ENCODE assay signal across 18 mouse cellular contexts in genomic region chr11:45960003-45960402, GRCm38 (mm10). TPM values are rescaled to one million over a fixed set of nuclear protein-coding genes. Genes with fewer than 3 reads are reported as not detected.
DNase-seq lines count a peak whose midpoint lies in the region; ATAC-seq and TF ChIP-seq lines count a peak whose summit lies in the region.
"Had no signal": no experiment of that assay in that cellular context is flagged by ENCODE, and none has a peak within 500 bp of the region (broad histone marks: within the 10 kb centered on the region; RNA-seq: fewer than 3 reads in every experiment).

No protein-coding gene starts in this region.

- DNase-seq in adrenal gland, postnatal 14 days = peak; percentile 15
- no peak for DNase-seq in adrenal gland, postnatal 25 days
- DNase-seq in lung, postnatal 36 days = peak; percentile 20
- DNase-seq in lung, postnatal 0 days (ENCODE audit: low spot score) = no peak
- peak; percentile 65 for DNase-seq in MEL (ENCODE audit: low read depth, low spot score)
- no peak for DNase-seq in stomach, postnatal 0 days (ENCODE audit: low spot score)
- no peak for DNase-seq in cerebellum, adult 2 months
- DNase-seq: cerebellum, adult 8-10 months; forebrain, postnatal 0 days; lung, adult 18-20 months had no signal

- H3K27ac ChIP-seq in lung, postnatal 0 days (ENCODE audit: low read length) = no peak overlapping the region
- no peak overlapping the region for H3K27ac ChIP-seq in MEL (ENCODE audit: control insufficient read depth, low read depth, low read length)
- no peak overlapping the region for H3K27ac ChIP-seq in stomach, postnatal 0 days (replicated peaks)
- H3K27ac ChIP-seq in cerebellum, adult 2 months (ENCODE audit: insufficient read depth, low read length) = no peak overlapping the region
- no peak overlapping the region for H3K27ac ChIP-seq in kidney, embryonic 14.5 days (ENCODE audit: low read depth, low read length)
- H3K27ac ChIP-seq: hindbrain, embryonic 15.5 days; kidney, embryonic 15.5 days; left cerebral cortex, adult 2 months; limb, embryonic 12.5 days; macrophage; neural tube, embryonic 13.5 days had no signal

- 81% methylated on average over 5 of the region's 5 CpGs for WGBS in lung, postnatal 0 days
- 84% methylated on average over 5 of the region's 5 CpGs for WGBS in stomach, postnatal 0 days
- WGBS in cerebellum, adult 2 months = 86% methylated on average over 5 of the region's 5 CpGs
- 83% methylated on average over 5 of the region's 5 CpGs for WGBS in kidney, embryonic 14.5 days

- ATAC-seq in lung, postnatal 0 days = no peak
- ATAC-seq in stomach, postnatal 0 days (ENCODE audit: low FRiP score, low TSS enrichment) = no peak
- no peak for ATAC-seq in kidney, embryonic 14.5 days (ENCODE audit: low FRiP score, low TSS enrichment)
- ATAC-seq: forebrain, postnatal 0 days; midbrain, embryonic 16.5 days had no signal

- no peak for TF ChIP-seq POLR2A in MEL (IDR thresholded peaks at IDR 0.05; ENCODE audit: control insufficient read depth in 1 of 2, insufficient read depth in 1 of 2, low read depth in 1 of 2, low read length in 2 of 2, poor library complexity in 1 of 2)
- TF ChIP-seq POLR2A in cerebellum, adult 2 months (IDR thresholded peaks at IDR 0.05; ENCODE audit: borderline replicate concordance, insufficient read depth, low read length) = no peak

- no peaks in the 10 kb centered on the region for H3K4me1 ChIP-seq in lung, postnatal 0 days (ENCODE audit: insufficient read depth, low read depth, low read length)
- peaks cover 0 to 3% of the 10 kb centered on the region in 2 experiments; a peak in 1 of 4 replicates for H3K4me1 ChIP-seq in MEL (ENCODE audit: control insufficient read depth in 1 of 2, insufficient read depth in 2 of 2, low read length in 2 of 2)
- no peaks in the 10 kb centered on the region for H3K4me1 ChIP-seq in stomach, postnatal 0 days (replicated peaks; ENCODE audit: control insufficient read depth, insufficient read depth)
- no peaks in the 10 kb centered on the region for H3K4me1 ChIP-seq in cerebellum, adult 2 months (ENCODE audit: control insufficient read depth, insufficient read depth, low read length)
- no peaks in the 10 kb centered on the region for H3K4me1 ChIP-seq in kidney, embryonic 14.5 days (ENCODE audit: control insufficient read depth, insufficient read depth, low read length)
- H3K4me1 ChIP-seq: hindbrain, embryonic 15.5 days; limb, embryonic 12.5 days; neural tube, embryonic 13.5 days had no signal

- H3K79me2 ChIP-seq in MEL (ENCODE audit: control insufficient read depth, insufficient read depth, low read length, poor library complexity) = peaks cover 1% of the 10 kb centered on the region; the same call in 1 of the 2 replicates

- no peak overlapping the region for H3K4me3 ChIP-seq in lung, postnatal 0 days (ENCODE audit: low read depth, low read length)
- no peak overlapping the region for H3K4me3 ChIP-seq in MEL (ENCODE audit: control insufficient read depth in 1 of 2, insufficient read depth in 1 of 2, low read depth in 2 of 2, low read length in 2 of 2)
- H3K4me3 ChIP-seq in stomach, postnatal 0 days (ENCODE audit: low read depth, low read length) = no peak overlapping the region
- no peak overlapping the region for H3K4me3 ChIP-seq in cerebellum, adult 2 months (replicated peaks; ENCODE audit: insufficient read depth, low read depth, low read length)
- H3K4me3 ChIP-seq in kidney, embryonic 14.5 days (ENCODE audit: low read length) = no peak overlapping the region
- H3K4me3 ChIP-seq: hindbrain, embryonic 15.5 days; kidney, embryonic 15.5 days; left cerebral cortex, adult 2 months; limb, embryonic 12.5 days; neural tube, embryonic 13.5 days had no signal

- no peak for TF ChIP-seq EP300 in lung, postnatal 0 days (IDR thresholded peaks at IDR 0.05)
- TF ChIP-seq EP300 in MEL (IDR thresholded peaks at IDR 0.05; ENCODE audit: low read depth in 1 of 2, low read length in 2 of 2) = no peak
- TF ChIP-seq EP300 in stomach, postnatal 0 days (optimal IDR thresholded peaks at IDR 0.05) = no peak

- no peak for TF ChIP-seq RAD21 in MEL (IDR thresholded peaks at IDR 0.05; ENCODE audit: low read depth, low read length)

- no peak overlapping the region for H3K4me2 ChIP-seq in lung, postnatal 0 days (replicated peaks; ENCODE audit: low read depth, low read length)
- H3K4me2 ChIP-seq in stomach, postnatal 0 days (replicated peaks; ENCODE audit: low read depth) = no peak overlapping the region
- no peak overlapping the region for H3K4me2 ChIP-seq in kidney, embryonic 14.5 days (replicated peaks; ENCODE audit: low read depth, low read length)
- H3K4me2 ChIP-seq: hindbrain, embryonic 15.5 days; kidney, embryonic 15.5 days; limb, embryonic 12.5 days; neural tube, embryonic 13.5 days had no signal

- H3K36me3 ChIP-seq in lung, postnatal 0 days (ENCODE audit: insufficient read depth, low read length) = no peaks in the 10 kb centered on the region
- no peaks in the 10 kb centered on the region; a peak in 1 of 4 replicates for H3K36me3 ChIP-seq in MEL (ENCODE audit: control insufficient read depth in 1 of 2, insufficient read depth in 2 of 2, low read length in 2 of 2)
- H3K36me3 ChIP-seq in stomach, postnatal 0 days (ENCODE audit: control insufficient read depth, insufficient read depth, low read length) = no peaks in the 10 kb centered on the region
- H3K36me3 ChIP-seq in kidney, embryonic 14.5 days (ENCODE audit: control insufficient read depth, insufficient read depth, low read length) = no peaks in the 10 kb centered on the region
- H3K36me3 ChIP-seq: hindbrain, embryonic 15.5 days; kidney, embryonic 15.5 days; limb, embryonic 12.5 days; neural tube, embryonic 13.5 days had no signal

- H3K9ac ChIP-seq in lung, postnatal 0 days (replicated peaks; ENCODE audit: low read depth) = no peak overlapping the region
- H3K9ac ChIP-seq in MEL (ENCODE audit: control insufficient read depth, low read depth, low read length, poor library complexity, severe bottlenecking) = no peak overlapping the region
- no peak overlapping the region for H3K9ac ChIP-seq in stomach, postnatal 0 days (ENCODE audit: low read length)
- H3K9ac ChIP-seq in kidney, embryonic 14.5 days (ENCODE audit: low read depth, low read length) = no peak overlapping the region
- H3K9ac ChIP-seq: forebrain, postnatal 0 days; hindbrain, embryonic 15.5 days; kidney, embryonic 15.5 days; limb, embryonic 12.5 days; neural tube, embryonic 13.5 days had no signal

- H3K9me3 ChIP-seq in lung, postnatal 0 days (ENCODE audit: low read length) = no peaks in the 10 kb centered on the region
- no peaks in the 10 kb centered on the region for H3K9me3 ChIP-seq in MEL (replicated peaks; ENCODE audit: insufficient read depth, low read length)
- H3K9me3 ChIP-seq in stomach, postnatal 0 days (ENCODE audit: control insufficient read depth, low read length) = no peaks in the 10 kb centered on the region
- H3K9me3 ChIP-seq in kidney, embryonic 14.5 days (ENCODE audit: control insufficient read depth, low read length) = no peaks in the 10 kb centered on the region
- H3K9me3 ChIP-seq: hindbrain, embryonic 15.5 days; kidney, embryonic 15.5 days; limb, embryonic 12.5 days; neural tube, embryonic 13.5 days had no signal

- TF ChIP-seq CTCF in lung, postnatal 0 days (IDR thresholded peaks at IDR 0.05) = no peak; the same call in 1 of the 2 replicates
- TF ChIP-seq CTCF in MEL (IDR thresholded peaks at IDR 0.05 in 2 of 3, conservative IDR thresholded peaks at IDR 0.05 in 1 of 3; ENCODE audit: control insufficient read depth in 1 of 3, insufficient read depth in 1 of 3, low read depth in 2 of 3, low read length in 3 of 3, poor library complexity in 1 of 3, severe bottlenecking in 1 of 3) = 0 out of 6 replicates have a peak, but pooled peaks of 1 of the 3 experiments have one; percentile 13
- TF ChIP-seq CTCF in stomach, postnatal 0 days (IDR thresholded peaks at IDR 0.05; ENCODE audit: low read depth) = peak; percentile 36; the same call in 1 of the 2 replicates
- TF ChIP-seq CTCF in cerebellum, adult 2 months (IDR thresholded peaks at IDR 0.05; ENCODE audit: borderline replicate concordance, insufficient read depth, low read depth, low read length) = no peak

- H3K27me3 ChIP-seq in lung, postnatal 0 days (replicated peaks; ENCODE audit: insufficient read depth, low read length) = no peaks in the 10 kb centered on the region
- H3K27me3 ChIP-seq in MEL (ENCODE audit: control insufficient read depth in 1 of 2, insufficient read depth in 2 of 2, low read length in 2 of 2) = peaks cover 5 to 7% of the 10 kb centered on the region in 2 experiments
- no peaks in the 10 kb centered on the region for H3K27me3 ChIP-seq in stomach, postnatal 0 days (ENCODE audit: control insufficient read depth, insufficient read depth, low read length)
- no peaks in the 10 kb centered on the region for H3K27me3 ChIP-seq in cerebellum, adult 2 months (ENCODE audit: control insufficient read depth, insufficient read depth, low read length)
- H3K27me3 ChIP-seq in kidney, embryonic 14.5 days (ENCODE audit: control insufficient read depth, insufficient read depth, low read length) = no peaks in the 10 kb centered on the region
- H3K27me3 ChIP-seq: hindbrain, embryonic 15.5 days; limb, embryonic 12.5 days; neural tube, embryonic 13.5 days had no signal

RNA-seq across cellular contexts. Expression of gene Thg1l, which starts 4.7 kb away (rescaled TPM):
- 15.3 and 19.1 TPM in 2 replicates for total RNA-seq in adrenal gland, postnatal 14 days (2021)
- total RNA-seq in adrenal gland, postnatal 25 days (2021) = 20.3 and 21.0 TPM in 2 replicates
- 6.0 and 6.9 TPM in 2 replicates for polyA plus RNA-seq in lung, postnatal 0 days (2015; fragmentation: Nextera tagmentation; extraction: Ambion mirVana)
- 62.9 and 65.8 TPM in 2 replicates for total RNA-seq in MEL (2012; rRNA removed)
- polyA plus RNA-seq in MEL (2012; ENCODE audit: insufficient read depth in 1 of 2, insufficient read length in 2 of 2, low read depth in 1 of 2, low replicate concordance in 2 of 2, missing spikeins in 1 of 2) = 100 to 1,000 TPM in 1 of 2 experiments, 10 to 100 TPM in 1; 77.5 to 569 TPM
- polyA plus RNA-seq in stomach, postnatal 0 days (2015; fragmentation: Nextera tagmentation; extraction: Ambion mirVana) = 6.9 and 7.4 TPM in 2 replicates
- polyA plus RNA-seq in cerebellum, adult 2 months (2012; rRNA removed) = 6.7 and 6.8 TPM in 2 replicates
- polyA plus RNA-seq in kidney, embryonic 14.5 days (2014; fragmentation: Nextera tagmentation; extraction: Ambion mirVana) = 15.9 and 16.6 TPM in 2 replicates

RNA-seq across cellular contexts. Expression of gene Lsm11, which starts 15.3 kb away (rescaled TPM):
- 12.5 and 14.2 TPM in 2 replicates for total RNA-seq in adrenal gland, postnatal 14 days (2021)
- 10.4 and 12.8 TPM in 2 replicates for total RNA-seq in adrenal gland, postnatal 25 days (2021)
- polyA plus RNA-seq in lung, postnatal 0 days (2015; fragmentation: Nextera tagmentation; extraction: Ambion mirVana) = 3.0 and 3.2 TPM in 2 replicates
- total RNA-seq in MEL (2012; rRNA removed) = 22.3 and 22.8 TPM in 2 replicates
- polyA plus RNA-seq in MEL (2012; ENCODE audit: insufficient read depth in 1 of 2, insufficient read length in 2 of 2, low read depth in 1 of 2, low replicate concordance in 2 of 2, missing spikeins in 1 of 2) = 10 to 100 TPM in 1 of 2 experiments, not detected in 1; 20.2 TPM
- 3.5 and 3.6 TPM in 2 replicates for polyA plus RNA-seq in stomach, postnatal 0 days (2015; fragmentation: Nextera tagmentation; extraction: Ambion mirVana)
- polyA plus RNA-seq in cerebellum, adult 2 months (2012; rRNA removed) = 20.8 and 21.9 TPM in 2 replicates
- 6.0 and 8.8 TPM in 2 replicates for polyA plus RNA-seq in kidney, embryonic 14.5 days (2014; fragmentation: Nextera tagmentation; extraction: Ambion mirVana)

RNA-seq across cellular contexts. Expression of gene Sox30, which starts 20.1 kb away (rescaled TPM):
- 0.26 and 0.45 TPM in 2 replicates for total RNA-seq in adrenal gland, postnatal 14 days (2021)
- total RNA-seq in adrenal gland, postnatal 25 days (2021) = 0.36 and 0.62 TPM in 2 replicates
- 0.11 and 0.23 TPM in 2 replicates for polyA plus RNA-seq in lung, postnatal 0 days (2015; fragmentation: Nextera tagmentation; extraction: Ambion mirVana)
- not detected in 2 replicates for total RNA-seq in MEL (2012; rRNA removed)
- polyA plus RNA-seq in MEL (2012; ENCODE audit: insufficient read depth in 1 of 2, insufficient read length in 2 of 2, low read depth in 1 of 2, low replicate concordance in 2 of 2, missing spikeins in 1 of 2) = not detected
- polyA plus RNA-seq in stomach, postnatal 0 days (2015; fragmentation: Nextera tagmentation; extraction: Ambion mirVana) = 0.15 and 0.17 TPM in 2 replicates
- polyA plus RNA-seq in cerebellum, adult 2 months (2012; rRNA removed) = 0.05 and 0.11 TPM in 2 replicates
- polyA plus RNA-seq in kidney, embryonic 14.5 days (2014; fragmentation: Nextera tagmentation; extraction: Ambion mirVana) = 0.16 TPM in 2 replicates
- polyA plus RNA-seq: macrophage had no signal

Comparison
In these comparisons a context has a peak if more than half of its experiments do, and no peak if none do; other contexts are left out.
1. DNase-seq: peak in adrenal gland, postnatal 14 days (single experiment), lung, postnatal 36 days (single experiment) and MEL (single experiment); none in adrenal gland, postnatal 25 days (single experiment), lung, postnatal 0 days (single experiment), stomach, postnatal 0 days (single experiment) and cerebellum, adult 2 months (0 of 2).